Comparison of ENCODE assay signal across 21 mouse cellular contexts in the genomic region with DNA sequence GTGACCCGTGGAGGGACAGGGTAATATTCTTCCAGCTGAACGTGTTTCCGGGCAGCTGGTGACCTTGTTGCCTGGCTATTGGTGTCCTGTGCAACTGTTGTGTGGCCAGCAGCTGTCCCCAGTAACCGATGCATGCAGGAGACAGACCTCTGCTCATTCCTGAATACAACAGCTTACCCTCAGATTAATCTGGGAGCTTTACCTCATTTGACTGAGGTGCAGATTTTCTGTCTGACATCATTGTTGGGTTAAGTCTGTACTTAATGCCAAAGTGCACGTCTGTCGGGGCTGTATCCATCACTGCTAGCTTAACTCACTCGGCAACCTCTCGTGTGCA.
A peak's percentile ranks its signal among the peaks of the same experiment; 100 is the strongest.
DNase-seq lines count a peak whose midpoint lies in the region; ATAC-seq lines count a peak whose summit lies in the region.
"Had no signal": no experiment of that assay in that cellular context is flagged by ENCODE, and none has a peak within 500 bp of the region (broad histone marks: within the 10 kb centered on the region; RNA-seq: fewer than 3 reads in every experiment).

No protein-coding gene starts in this region.

- H3K4me2 ChIP-seq in heart, embryonic 13.5 days = peak overlapping the region; percentile 37
- no peak overlapping the region for H3K4me2 ChIP-seq in intestine, embryonic 14.5 days (ENCODE audit: low read length)
- no peak overlapping the region for H3K4me2 ChIP-seq in intestine, embryonic 15.5 days (replicated peaks)
- no peak overlapping the region for H3K4me2 ChIP-seq in lung, embryonic 15.5 days
- H3K4me2 ChIP-seq in midbrain, embryonic 16.5 days (ENCODE audit: low read length) = no peak overlapping the region
- H3K4me2 ChIP-seq: hindbrain, embryonic 14.5 days; limb, embryonic 12.5 days; liver, embryonic 11.5 days; midbrain, embryonic 12.5 days had no signal

- H3K9ac ChIP-seq in heart, embryonic 13.5 days = peak overlapping the region; percentile 20; the same call in 1 of the 2 replicates
- H3K9ac ChIP-seq in intestine, embryonic 14.5 days (ENCODE audit: low read length) = no peak overlapping the region
- H3K9ac ChIP-seq in intestine, embryonic 15.5 days = no peak overlapping the region
- H3K9ac ChIP-seq in lung, embryonic 15.5 days = no peak overlapping the region
- H3K9ac ChIP-seq in midbrain, embryonic 16.5 days (ENCODE audit: low read depth, low read length) = no peak overlapping the region
- H3K9ac ChIP-seq: forebrain, postnatal 0 days; hindbrain, embryonic 14.5 days; limb, embryonic 12.5 days; liver, postnatal 0 days; midbrain, embryonic 12.5 days had no signal

- WGBS in heart, embryonic 13.5 days = 36% methylated on average over 8 of the region's 8 CpGs
- WGBS in intestine, embryonic 14.5 days = 59% methylated on average over 8 of the region's 8 CpGs
- WGBS in intestine, embryonic 15.5 days = 56% methylated on average over 8 of the region's 8 CpGs
- WGBS in lung, embryonic 15.5 days = 26% methylated on average over 8 of the region's 8 CpGs
- WGBS in midbrain, embryonic 16.5 days = 46% methylated on average over 8 of the region's 8 CpGs

- no peak overlapping the region for H3K4me3 ChIP-seq in heart, embryonic 13.5 days
- no peak overlapping the region for H3K4me3 ChIP-seq in intestine, embryonic 14.5 days (ENCODE audit: low read depth, low read length)
- H3K4me3 ChIP-seq in intestine, embryonic 15.5 days (replicated peaks) = no peak overlapping the region
- no peak overlapping the region for H3K4me3 ChIP-seq in lung, embryonic 15.5 days
- no peak overlapping the region for H3K4me3 ChIP-seq in midbrain, embryonic 16.5 days (ENCODE audit: low read depth, low read length)
- H3K4me3 ChIP-seq: forebrain, embryonic 10.5 days; heart, adult 2 months; limb, embryonic 12.5 days; midbrain, embryonic 12.5 days had no signal

- no peaks in the 10 kb centered on the region for H3K36me3 ChIP-seq in heart, embryonic 13.5 days
- no peaks in the 10 kb centered on the region for H3K36me3 ChIP-seq in intestine, embryonic 14.5 days (ENCODE audit: control insufficient read depth, insufficient read depth, low read length)
- H3K36me3 ChIP-seq in intestine, embryonic 15.5 days = no peaks in the 10 kb centered on the region
- no peaks in the 10 kb centered on the region for H3K36me3 ChIP-seq in lung, embryonic 15.5 days
- no peaks in the 10 kb centered on the region for H3K36me3 ChIP-seq in midbrain, embryonic 16.5 days (ENCODE audit: control insufficient read depth, insufficient read depth, low read length)
- H3K36me3 ChIP-seq: forebrain, embryonic 10.5 days; limb, embryonic 12.5 days; midbrain, embryonic 12.5 days had no signal

- H3K9me3 ChIP-seq in heart, embryonic 13.5 days = no peaks in the 10 kb centered on the region
- no peaks in the 10 kb centered on the region for H3K9me3 ChIP-seq in intestine, embryonic 14.5 days (ENCODE audit: control insufficient read depth, low read length)
- no peaks in the 10 kb centered on the region for H3K9me3 ChIP-seq in intestine, embryonic 15.5 days
- H3K9me3 ChIP-seq in lung, embryonic 15.5 days = no peaks in the 10 kb centered on the region
- no peaks in the 10 kb centered on the region for H3K9me3 ChIP-seq in midbrain, embryonic 16.5 days (replicated peaks; ENCODE audit: control insufficient read depth, low read length, poor library complexity, severe bottlenecking)
- H3K9me3 ChIP-seq: forebrain, embryonic 10.5 days; limb, embryonic 12.5 days; midbrain, embryonic 12.5 days had no signal

- H3K27me3 ChIP-seq in heart, embryonic 13.5 days (replicated peaks) = no peaks in the 10 kb centered on the region
- no peaks in the 10 kb centered on the region for H3K27me3 ChIP-seq in intestine, embryonic 14.5 days (replicated peaks; ENCODE audit: control insufficient read depth, insufficient read depth, low read length)
- no peaks in the 10 kb centered on the region for H3K27me3 ChIP-seq in intestine, embryonic 15.5 days (replicated peaks)
- H3K27me3 ChIP-seq in lung, embryonic 15.5 days = no peaks in the 10 kb centered on the region
- H3K27me3 ChIP-seq in midbrain, embryonic 16.5 days (ENCODE audit: control insufficient read depth, insufficient read depth, low read depth, low read length) = no peaks in the 10 kb centered on the region
- H3K27me3 ChIP-seq: midbrain, embryonic 12.5 days had no signal

- DNase-seq in heart, postnatal 36 days = no peak
- DNase-seq in intestine, embryonic 14.5 days (ENCODE audit: low spot score) = peak; percentile 42
- DNase-seq in lung, postnatal 25 days (ENCODE audit: low spot score) = no peak
- peak; percentile 52 for DNase-seq in retina, embryonic 14.5 days (ENCODE audit: low spot score)
- DNase-seq: adrenal gland, postnatal 25 days; cerebellum, adult 9-10 months; forebrain, postnatal 0 days; gastrocnemius, postnatal 25 days; layer of hippocampus, postnatal 36 days; liver, postnatal 0 days had no signal

- no peak for ATAC-seq in heart, embryonic 13.5 days (ENCODE audit: extremely low read depth, insufficient number of reproducible peaks, low FRiP score, low TSS enrichment)
- ATAC-seq in intestine, embryonic 14.5 days (replicated peaks; ENCODE audit: low FRiP score, low TSS enrichment, low read depth) = no peak
- ATAC-seq in intestine, embryonic 15.5 days = no peak
- 0 out of 2 replicates have a peak, but pooled peaks have one; percentile 19 for ATAC-seq in lung, embryonic 15.5 days (ENCODE audit: borderline replicate concordance, extremely low read depth, low FRiP score, low TSS enrichment)
- no peak for ATAC-seq in midbrain, embryonic 16.5 days
- ATAC-seq: inflammation-experienced regulatory T-cells, adult 6 months; liver, postnatal 0 days had no signal

- peak overlapping the region; percentile 82 for H3K27ac ChIP-seq in heart, embryonic 13.5 days (replicated peaks)
- H3K27ac ChIP-seq in intestine, embryonic 14.5 days (ENCODE audit: low read depth) = no peak overlapping the region
- H3K27ac ChIP-seq in intestine, embryonic 15.5 days = no peak overlapping the region
- H3K27ac ChIP-seq in lung, embryonic 15.5 days = no peak overlapping the region
- no peak overlapping the region for H3K27ac ChIP-seq in midbrain, embryonic 16.5 days (ENCODE audit: low read length)
- H3K27ac ChIP-seq: forebrain, embryonic 10.5 days; heart, adult 2 months; hindbrain, embryonic 14.5 days; limb, embryonic 12.5 days; midbrain, embryonic 12.5 days had no signal

- intact Hi-C loops in heart, postnatal 36 days (cut with DNase I) = no loop called here

- H3K4me1 ChIP-seq in heart, embryonic 13.5 days = peaks cover 33% of the 10 kb centered on the region
- H3K4me1 ChIP-seq in intestine, embryonic 14.5 days (replicated peaks; ENCODE audit: control insufficient read depth, insufficient read depth, low read length) = 0 out of 2 replicates have a peak, but pooled peaks cover 3% of the 10 kb centered on the region
- peaks cover 5% of the 10 kb centered on the region; the same call in 1 of the 2 replicates for H3K4me1 ChIP-seq in intestine, embryonic 15.5 days (replicated peaks)
- peaks cover 25% of the 10 kb centered on the region for H3K4me1 ChIP-seq in lung, embryonic 15.5 days
- peaks cover 3% of the 10 kb centered on the region; the same call in 1 of the 2 replicates for H3K4me1 ChIP-seq in midbrain, embryonic 16.5 days (ENCODE audit: control insufficient read depth, insufficient read depth, low read length)

Comparison
In these comparisons a context has a peak if more than half of its experiments do, and no peak if none do; other contexts are left out.
1. DNase-seq: peak in intestine, embryonic 14.5 days (single experiment) and retina, embryonic 14.5 days (single experiment); none in heart, postnatal 36 days (0 of 2) and lung, postnatal 25 days (single experiment).